Mouse (Mus musculus): ENCODE results near the gene Gnat2.

DNA sequence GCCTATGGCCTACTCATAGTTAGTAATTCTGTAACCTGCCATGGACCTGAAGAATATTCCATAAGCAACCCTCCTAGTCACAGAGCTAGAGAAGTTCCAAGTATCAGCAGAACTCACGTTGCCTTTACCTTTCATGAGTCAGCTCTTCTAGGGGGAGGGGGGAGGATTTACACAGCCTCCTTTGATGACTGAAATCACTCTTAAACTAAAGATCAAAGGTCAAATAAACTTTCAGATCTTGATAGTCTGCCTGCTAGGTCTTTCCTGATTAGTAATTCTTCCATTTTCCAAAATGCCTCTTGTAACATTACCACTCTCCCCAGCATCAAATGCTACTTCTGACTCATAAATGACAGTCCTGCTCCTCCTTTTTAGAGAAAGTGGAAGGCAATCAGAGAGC is 31.5 kb downstream of the Gnat2 start:
- TF ChIP-seq GATA1 (IDR thresholded peaks at IDR 0.05; ENCODE audit: borderline replicate concordance, low read length) (no peak), CTCF (IDR thresholded peaks at IDR 0.05; ENCODE audit: low read depth, low read length) (no peak), POLR2AphosphoS5 (IDR thresholded peaks at IDR 0.05; ENCODE audit: insufficient replicate concordance, low read depth, low read length) (no peak), TAL1 (conservative IDR thresholded peaks at IDR 0.05; ENCODE audit: low read depth, low read length) (no peak), GATA2 (IDR thresholded peaks at IDR 0.05; ENCODE audit: borderline replicate concordance, low read depth, low read length) (no peak)
